Mouse (Mus musculus): ENCODE data around the gene Ppargc1a.

DNA sequence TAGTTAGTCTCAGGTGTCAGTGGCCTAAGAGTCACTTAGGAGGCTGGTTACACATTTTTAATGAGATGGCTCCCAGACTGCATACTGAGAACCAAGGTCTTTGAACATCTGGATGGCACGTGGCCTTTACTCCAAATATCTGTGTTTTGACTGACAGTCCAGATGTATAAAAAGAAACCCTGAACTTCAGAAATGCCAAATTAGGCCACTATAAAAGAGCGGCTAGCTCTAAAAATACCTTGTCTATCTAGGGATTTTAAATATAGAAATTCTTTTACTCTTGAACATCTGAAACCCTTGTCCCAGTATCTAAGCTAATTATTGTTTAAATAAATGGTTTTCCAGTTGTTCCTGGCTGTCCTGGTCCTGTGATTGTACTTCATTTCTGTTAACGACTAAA lies 90.4 kb downstream of the Ppargc1a start:
- TF ChIP-seq CTCF (IDR thresholded peaks at IDR 0.05; ENCODE audit: low read depth, low read length) (no peak), POLR2A (IDR thresholded peaks at IDR 0.05; ENCODE audit: borderline replicate concordance, low read depth, low read length) (no peak)

All from bone marrow macrophage, adult 2 months (primary cell).